Mouse (Mus musculus): ENCODE data around the gene Sema5b. TPM values are rescaled to one million over a fixed set of nuclear protein-coding genes. Genes with fewer than 3 reads are reported as not detected.

Sema5b gene
- polyA plus RNA-seq, 1 experiment, result 0.28 TPM

GRCm38 (mm10) chr16:35568225-35568880 lies 27.4 kb downstream of the Sema5b start:
- no peaks in the 10 kb centered on the region for H3K4me1 ChIP-seq (ENCODE audit: control insufficient read depth, insufficient read depth, insufficient read length)
- TF ChIP-seq CTCF (IDR thresholded peaks at IDR 0.05; ENCODE audit: extremely low read depth, insufficient read depth, insufficient read length, insufficient replicate concordance) (no peak), POLR2A (IDR thresholded peaks at IDR 0.05; ENCODE audit: low read depth, low read length) (no peak)
- 83% methylated on average over 15 of the region's 15 CpGs for WGBS
- no peak overlapping the region for H3K27ac ChIP-seq (ENCODE audit: insufficient read depth, low read length)
- no peaks in the 10 kb centered on the region for H3K36me3 ChIP-seq (ENCODE audit: control insufficient read depth, insufficient read depth, low read length)
- DNase-seq (ENCODE audit: low read depth in 1 of 2, low spot score in 2 of 2), result no peak
- H3K4me3 ChIP-seq (ENCODE audit: extremely low read depth, insufficient read depth, insufficient read length), result no peak overlapping the region
- no peaks in the 10 kb centered on the region for H3K27me3 ChIP-seq (ENCODE audit: control insufficient read depth, insufficient read depth, low read length)

GRCm38 (mm10) chr16:35569347-35569746 lies 28.4 kb downstream of the Sema5b start:
- no peak overlapping the region for H3K27ac ChIP-seq (ENCODE audit: insufficient read depth, low read length)
- TF ChIP-seq CTCF (IDR thresholded peaks at IDR 0.05; ENCODE audit: extremely low read depth, insufficient read depth, insufficient read length, insufficient replicate concordance) (no peak), POLR2A (IDR thresholded peaks at IDR 0.05; ENCODE audit: low read depth, low read length) (no peak)
- H3K27me3 ChIP-seq (ENCODE audit: control insufficient read depth, insufficient read depth, low read length), result no peaks in the 10 kb centered on the region
- DNase-seq (ENCODE audit: low read depth in 1 of 2, low spot score in 2 of 2), result no peak
- H3K4me3 ChIP-seq (ENCODE audit: extremely low read depth, insufficient read depth, insufficient read length), result no peak overlapping the region
- no peaks in the 10 kb centered on the region for H3K4me1 ChIP-seq (ENCODE audit: control insufficient read depth, insufficient read depth, insufficient read length)
- 73% methylated on average over 2 of the region's 2 CpGs for WGBS
- no peaks in the 10 kb centered on the region for H3K36me3 ChIP-seq (ENCODE audit: control insufficient read depth, insufficient read depth, low read length)

GRCm38 (mm10) chr16:35569758-35570157 lies 28.8 kb downstream of the Sema5b start:
- Histone ChIP-seq H3K4me3 (ENCODE audit: extremely low read depth, insufficient read depth, insufficient read length) (no peak overlapping the region), H3K36me3 (ENCODE audit: control insufficient read depth, insufficient read depth, low read length) (no peaks in the 10 kb centered on the region), H3K27me3 (ENCODE audit: control insufficient read depth, insufficient read depth, low read length) (no peaks in the 10 kb centered on the region), H3K4me1 (ENCODE audit: control insufficient read depth, insufficient read depth, insufficient read length) (no peaks in the 10 kb centered on the region), H3K27ac (ENCODE audit: insufficient read depth, low read length) (no peak overlapping the region)
- no peak for DNase-seq (ENCODE audit: low read depth in 1 of 2, low spot score in 2 of 2)
- WGBS, result 73% methylated on average over 9 of the region's 9 CpGs
- TF ChIP-seq CTCF (IDR thresholded peaks at IDR 0.05; ENCODE audit: extremely low read depth, insufficient read depth, insufficient read length, insufficient replicate concordance) (no peak), POLR2A (IDR thresholded peaks at IDR 0.05; ENCODE audit: low read depth, low read length) (no peak)

- no peaks in the 10 kb centered on the region for H3K27me3 ChIP-seq (ENCODE audit: control insufficient read depth, insufficient read depth, low read length)
- DNase-seq (ENCODE audit: low read depth in 1 of 2, low spot score in 2 of 2), result no peak
- no peak overlapping the region for H3K27ac ChIP-seq (ENCODE audit: insufficient read depth, low read length)
- no peak overlapping the region for H3K4me3 ChIP-seq (ENCODE audit: extremely low read depth, insufficient read depth, insufficient read length)
- no peaks in the 10 kb centered on the region for H3K36me3 ChIP-seq (ENCODE audit: control insufficient read depth, insufficient read depth, low read length)
- no peak for TF ChIP-seq POLR2A (IDR thresholded peaks at IDR 0.05; ENCODE audit: low read depth, low read length)
- no peak for TF ChIP-seq CTCF (IDR thresholded peaks at IDR 0.05; ENCODE audit: extremely low read depth, insufficient read depth, insufficient read length, insufficient replicate concordance)
- 67% methylated on average over 12 of the region's 12 CpGs for WGBS
- no peaks in the 10 kb centered on the region for H3K4me1 ChIP-seq (ENCODE audit: control insufficient read depth, insufficient read depth, insufficient read length)
Measured at GRCm38 (mm10) chr16:35570627-35571026, 29.7 kb downstream of the Sema5b start.

- H3K36me3 ChIP-seq (ENCODE audit: control insufficient read depth, insufficient read depth, low read length), result no peaks in the 10 kb centered on the region
- DNase-seq (ENCODE audit: low read depth in 1 of 2, low spot score in 2 of 2), result no peak
- TF ChIP-seq CTCF (IDR thresholded peaks at IDR 0.05; ENCODE audit: extremely low read depth, insufficient read depth, insufficient read length, insufficient replicate concordance) (no peak), POLR2A (IDR thresholded peaks at IDR 0.05; ENCODE audit: low read depth, low read length) (no peak)
- H3K4me3 ChIP-seq (ENCODE audit: extremely low read depth, insufficient read depth, insufficient read length), result no peak overlapping the region
- no peaks in the 10 kb centered on the region for H3K4me1 ChIP-seq (ENCODE audit: control insufficient read depth, insufficient read depth, insufficient read length)
- H3K27me3 ChIP-seq (ENCODE audit: control insufficient read depth, insufficient read depth, low read length), result no peaks in the 10 kb centered on the region
- no peak overlapping the region for H3K27ac ChIP-seq (ENCODE audit: insufficient read depth, low read length)
- 91% methylated on average over 3 of the region's 3 CpGs for WGBS
Measured at GRCm38 (mm10) chr16:35573586-35573985, 32.6 kb downstream of the Sema5b start.

GRCm38 (mm10) chr16:35577181-35577941 lies 36.4 kb downstream of the Sema5b start:
- TF ChIP-seq CTCF (IDR thresholded peaks at IDR 0.05; ENCODE audit: extremely low read depth, insufficient read depth, insufficient read length, insufficient replicate concordance) (no peak), POLR2A (IDR thresholded peaks at IDR 0.05; ENCODE audit: low read depth, low read length) (no peak)
- no peaks in the 10 kb centered on the region for H3K4me1 ChIP-seq (ENCODE audit: control insufficient read depth, insufficient read depth, insufficient read length)
- 90% methylated on average over 11 of the region's 11 CpGs for WGBS
- H3K36me3 ChIP-seq (ENCODE audit: control insufficient read depth, insufficient read depth, low read length), result no peaks in the 10 kb centered on the region
- H3K4me3 ChIP-seq (ENCODE audit: extremely low read depth, insufficient read depth, insufficient read length), result no peak overlapping the region
- H3K27ac ChIP-seq (ENCODE audit: insufficient read depth, low read length), result no peak overlapping the region
- no peak for DNase-seq (ENCODE audit: low read depth in 1 of 2, low spot score in 2 of 2)
- no peaks in the 10 kb centered on the region for H3K27me3 ChIP-seq (ENCODE audit: control insufficient read depth, insufficient read depth, low read length)

- Histone ChIP-seq H3K36me3 (ENCODE audit: control insufficient read depth, insufficient read depth, low read length) (no peaks in the 10 kb centered on the region), H3K4me1 (ENCODE audit: control insufficient read depth, insufficient read depth, insufficient read length) (no peaks in the 10 kb centered on the region), H3K27ac (ENCODE audit: insufficient read depth, low read length) (no peak overlapping the region), H3K4me3 (ENCODE audit: extremely low read depth, insufficient read depth, insufficient read length) (no peak overlapping the region), H3K27me3 (ENCODE audit: control insufficient read depth, insufficient read depth, low read length) (no peaks in the 10 kb centered on the region)
- DNase-seq (ENCODE audit: low read depth in 1 of 2, low spot score in 2 of 2), result no peak
- 79% methylated on average over 7 of the region's 7 CpGs for WGBS
- TF ChIP-seq CTCF (IDR thresholded peaks at IDR 0.05; ENCODE audit: extremely low read depth, insufficient read depth, insufficient read length, insufficient replicate concordance) (no peak), POLR2A (IDR thresholded peaks at IDR 0.05; ENCODE audit: low read depth, low read length) (no peak)
Measured at GRCm38 (mm10) chr16:35581299-35581698, 40.4 kb downstream of the Sema5b start.

Data from spleen, adult 2 months (tissue).